Mouse (Mus musculus): ENCODE data around the gene Cd209f. TPM values are rescaled to one million over a fixed set of nuclear protein-coding genes. Genes with fewer than 3 reads are reported as not detected.
A peak's percentile ranks its signal among the peaks of the same experiment; 100 is the strongest.
"Not testable (repeated sequence)": the region's sequence is repeated elsewhere in the genome, so short reads cannot be mapped to it uniquely, and the experiment has no call there.

Cd209f gene
- total RNA-seq (2021) = 0.88 and 1.6 TPM in 2 replicates
- long read RNA-seq, partial matches to known transcripts = 0 of 2 reads
- long read RNA-seq, other reads (novel, unspliced or antisense) = 1 of 2 reads

DNA sequence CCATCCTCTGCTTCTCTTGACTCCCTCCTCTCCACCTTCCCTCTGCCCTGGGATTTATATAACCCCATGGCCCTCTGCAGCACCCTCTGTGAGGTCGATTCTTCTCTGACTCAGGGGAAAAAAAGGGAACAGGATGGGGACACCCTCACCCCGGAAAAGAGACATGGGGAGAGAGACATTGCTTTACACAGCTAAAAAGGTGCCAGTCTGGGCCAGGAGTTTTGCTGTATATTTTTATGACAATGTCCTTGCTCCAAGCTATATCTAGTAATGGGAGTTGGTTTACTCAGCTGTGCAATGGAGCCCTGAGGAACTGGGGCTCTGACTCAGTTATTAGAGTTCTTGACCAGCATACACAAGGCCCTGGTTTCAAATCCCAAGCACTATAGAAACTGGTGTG, at the start of gene Cd209f:
TSS of gene Cd209f (minus strand) at position 101 of the 400 bp plus-strand sequence.
- not testable (repeated sequence) for DNase-seq

GRCm38 (mm10) chr8:4154878-4155277, 49.2 kb upstream of the Cd209f start:
- no peak for DNase-seq

- no peak for DNase-seq
These were observed 41.6 kb upstream of the Cd209f start for GRCm38 (mm10) chr8:4147272-4147671.

- no peak for DNase-seq
These were observed 36.1 kb upstream of the Cd209f start for GRCm38 (mm10) chr8:4141721-4142120.

- DNase-seq = peak; percentile 81
These were observed 34.3 kb upstream of the Cd209f start for GRCm38 (mm10) chr8:4139660-4140646.

DNA sequence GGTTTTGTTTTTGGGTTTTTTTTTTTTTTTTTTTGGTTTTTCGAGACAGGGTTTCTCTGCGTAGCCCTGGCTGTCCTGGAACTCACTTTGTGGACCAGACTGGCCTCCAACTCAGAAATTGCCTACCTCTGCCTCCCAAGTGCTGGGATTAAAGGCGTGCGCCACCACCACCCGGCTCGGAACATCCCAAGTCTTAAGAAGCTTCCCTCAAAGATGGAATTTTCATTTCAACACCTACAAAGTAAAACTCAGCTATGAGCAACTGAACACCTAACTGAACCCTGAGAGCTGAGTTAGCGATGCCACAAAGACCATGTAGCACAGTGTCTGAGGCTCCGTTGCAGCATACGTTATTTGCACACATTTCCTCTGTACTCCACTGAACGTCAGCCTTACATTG, 28.2 kb upstream of the Cd209f start, which contains the start of gene Cd209g:
TSS of gene Cd209g (plus strand) at position 301 of the 400 bp plus-strand sequence.
- no peak for DNase-seq

- DNase-seq = not testable (repeated sequence)
These were observed 17.1 kb downstream of the Cd209f start for GRCm38 (mm10) chr8:4088514-4088913.

GRCm38 (mm10) chr8:4087180-4087722, 18.4 kb downstream of the Cd209f start:
- DNase-seq = not testable (repeated sequence)

Other genes with a start within 250 kb of the Cd209f start
- gene Cd209d, start 227.3 kb downstream of the Cd209f start, total RNA-seq (2021) = not detected in 2 replicates
- gene Cd209b, start 179.0 kb downstream of the Cd209f start, total RNA-seq (2021) = 0.61 and 0.62 TPM in 2 replicates
- gene Cd209c, start 151.1 kb downstream of the Cd209f start, total RNA-seq (2021) = 0.21 TPM in 1 of 2 replicates, not detected in the other
- 0.18 TPM in 1 of 2 replicates, not detected in the other for gene Cd209g, start 28.3 kb upstream of the Cd209f start, total RNA-seq (2021)
- gene Evi5l, start 60.7 kb upstream of the Cd209f start, total RNA-seq (2021) = 31.2 and 38.6 TPM in 2 replicates
- gene Prr36, start 111.6 kb upstream of the Cd209f start, total RNA-seq (2021) = 4.7 and 5.2 TPM in 2 replicates
- gene Lrrc8e, start 121.0 kb upstream of the Cd209f start, total RNA-seq (2021) = 18.0 and 18.6 TPM in 2 replicates
- 99.6 and 105 TPM in 2 replicates for gene Map2k7, start 132.9 kb upstream of the Cd209f start, total RNA-seq (2021)
- gene Gm49320, start 133.0 kb upstream of the Cd209f start, total RNA-seq (2021) = 1.1 and 3.0 TPM in 2 replicates
- gene Tgfbr3l, start 142.4 kb upstream of the Cd209f start, total RNA-seq (2021) = 15.8 and 22.6 TPM in 2 replicates
- 30.7 and 31.8 TPM in 2 replicates for gene Snapc2, start 147.2 kb upstream of the Cd209f start, total RNA-seq (2021)
- gene Ctxn1, start 153.4 kb upstream of the Cd209f start, total RNA-seq (2021) = 8.0 and 8.6 TPM in 2 replicates
- gene Timm44, start 170.1 kb upstream of the Cd209f start, total RNA-seq (2021) = 107 and 120 TPM in 2 replicates
- gene Ccl25, start 219.4 kb upstream of the Cd209f start, total RNA-seq (2021) = 18.8 and 20.2 TPM in 2 replicates
- 95.1 and 102 TPM in 2 replicates for gene Elavl1, start 219.6 kb upstream of the Cd209f start, total RNA-seq (2021)

All from adrenal gland, postnatal 25 days (tissue).